Mouse (Mus musculus): Measurements from ENCODE around the gene Vmn1r200. TPM values are rescaled to one million over a fixed set of nuclear protein-coding genes. Genes with fewer than 3 reads are reported as not detected.

The Vmn1r200 gene
- polyA plus RNA-seq, 1 experiment from 2014 or later, result not detected

Other genes with a start within 250 kb of the Vmn1r200 start
- not detected in 2 replicates for gene Vmn1r191, start 206.4 kb upstream of the Vmn1r200 start, polyA plus RNA-seq (2015; fragmentation: Nextera tagmentation; extraction: Ambion mirVana)
- not detected in 2 replicates for gene Vmn1r192, start 199.2 kb upstream of the Vmn1r200 start, polyA plus RNA-seq (2015; fragmentation: Nextera tagmentation; extraction: Ambion mirVana)
- not detected in 2 replicates for gene Vmn1r193, start 167.2 kb upstream of the Vmn1r200 start, polyA plus RNA-seq (2015; fragmentation: Nextera tagmentation; extraction: Ambion mirVana)
- gene Vmn1r194, start 146.2 kb upstream of the Vmn1r200 start, polyA plus RNA-seq (2015; fragmentation: Nextera tagmentation; extraction: Ambion mirVana), result not detected in 2 replicates
- not detected in 2 replicates for gene Vmn1r195, start 119.9 kb upstream of the Vmn1r200 start, polyA plus RNA-seq (2015; fragmentation: Nextera tagmentation; extraction: Ambion mirVana)
- not detected in 2 replicates for gene Vmn1r196, start 100.5 kb upstream of the Vmn1r200 start, polyA plus RNA-seq (2015; fragmentation: Nextera tagmentation; extraction: Ambion mirVana)
- not detected in 2 replicates for gene Vmn1r197, start 65.8 kb upstream of the Vmn1r200 start, polyA plus RNA-seq (2015; fragmentation: Nextera tagmentation; extraction: Ambion mirVana)
- gene Vmn1r198, start 40.0 kb upstream of the Vmn1r200 start, polyA plus RNA-seq (2015; fragmentation: Nextera tagmentation; extraction: Ambion mirVana), result not detected in 2 replicates
- gene Vmn1r199, start 10.6 kb upstream of the Vmn1r200 start, polyA plus RNA-seq (2015; fragmentation: Nextera tagmentation; extraction: Ambion mirVana), result not detected in 2 replicates
- not detected in 2 replicates for gene Vmn1r201, start 81.5 kb downstream of the Vmn1r200 start, polyA plus RNA-seq (2015; fragmentation: Nextera tagmentation; extraction: Ambion mirVana)
- not detected in 2 replicates for gene Vmn1r202, start 115.0 kb downstream of the Vmn1r200 start, polyA plus RNA-seq (2015; fragmentation: Nextera tagmentation; extraction: Ambion mirVana)
- not detected in 2 replicates for gene Vmn1r203, start 127.7 kb downstream of the Vmn1r200 start, polyA plus RNA-seq (2015; fragmentation: Nextera tagmentation; extraction: Ambion mirVana)
- gene Vmn1r204, start 162.8 kb downstream of the Vmn1r200 start, polyA plus RNA-seq (2015; fragmentation: Nextera tagmentation; extraction: Ambion mirVana), result not detected in 2 replicates
- not detected in 2 replicates for gene Vmn1r205, start 202.6 kb downstream of the Vmn1r200 start, polyA plus RNA-seq (2015; fragmentation: Nextera tagmentation; extraction: Ambion mirVana)
- gene Vmn1r206, start 233.9 kb downstream of the Vmn1r200 start, polyA plus RNA-seq (2015; fragmentation: Nextera tagmentation; extraction: Ambion mirVana), result not detected in 2 replicates